Mouse (Mus musculus) midbrain, embryonic 15.5 days (tissue): ENCODE data around the gene Ccdc87. TPM values are rescaled to one million over a fixed set of nuclear protein-coding genes. Genes with fewer than 3 reads are reported as not detected.
"Not testable (repeated sequence)": the region's sequence is repeated elsewhere in the genome, so short reads cannot be mapped to it uniquely, and the experiment has no call there.

Experiments used
- ATAC-seq: fragments of 200-750 bp; cut with Nextera tagmentation; replicated peaks from 2 replicates; pipeline ENCODE4 v1.8.0; 2017; ENCODE audit warnings: moderate TSS enrichment
- H3K27ac ChIP-seq: fragments of 300-500 bp; sonication (generic); 2 replicates; pipeline ENCODE4 v1.5.1; 2015; ENCODE audit warnings: mild to moderate bottlenecking, inconsistent platforms
- H3K27me3 ChIP-seq: fragments of 300-500 bp; sonication (generic); replicated peaks from 2 replicates; pipeline ENCODE4 v1.6.1; 2015; ENCODE audit warnings: inconsistent platforms
- H3K36me3 ChIP-seq: fragments of 300-500 bp; sonication (generic); replicated peaks from 2 replicates; pipeline ENCODE4 v1.6.1; 2015; ENCODE audit warnings: inconsistent platforms
- H3K4me1 ChIP-seq: fragments of 300-500 bp; sonication (generic); 2 replicates; pipeline ENCODE4 v1.6.1; 2015; ENCODE audit warnings: inconsistent platforms
- H3K4me2 ChIP-seq: fragments of 300-500 bp; sonication (generic); 2 replicates; pipeline ENCODE4 v1.6.1; 2015; ENCODE audit warnings: inconsistent platforms, mild to moderate bottlenecking, moderate library complexity
- H3K4me3 ChIP-seq: fragments of 300-500 bp; sonication (generic); 2 replicates; pipeline ENCODE4 v1.5.1; 2015; ENCODE audit warnings: mild to moderate bottlenecking, inconsistent platforms
- H3K9ac ChIP-seq: fragments of 300-500 bp; sonication (generic); 2 replicates; pipeline ENCODE4 v1.6.1; 2015; ENCODE audit warnings: mild to moderate bottlenecking, inconsistent platforms
- H3K9me3 ChIP-seq: fragments of 300-500 bp; sonication (generic); 2 replicates; pipeline ENCODE4 v1.6.1; 2016; ENCODE audit warnings: inconsistent platforms
- WGBS: fragments of 180-500 bp; shearing (Covaris S2); methylation state at CpG from one replicate; pipeline ENCODE4 v1.1.7; 2015; ENCODE audit warnings: mixed read lengths; 5-methylcytosine and 5-hydroxymethylcytosine counted together
- polyA plus RNA-seq: library from polyadenylated mRNA; unstranded; fragments of >200 nt; fragmentation: Nextera tagmentation; extraction: Ambion mirVana; gene quantifications from 2 replicates; pipeline ENCODE4 v1.2.1, GENCODE M21; 2015

Ccdc87 gene
- polyA plus RNA-seq, 1 experiment from 2014 or later: 0.74 TPM

DNA sequence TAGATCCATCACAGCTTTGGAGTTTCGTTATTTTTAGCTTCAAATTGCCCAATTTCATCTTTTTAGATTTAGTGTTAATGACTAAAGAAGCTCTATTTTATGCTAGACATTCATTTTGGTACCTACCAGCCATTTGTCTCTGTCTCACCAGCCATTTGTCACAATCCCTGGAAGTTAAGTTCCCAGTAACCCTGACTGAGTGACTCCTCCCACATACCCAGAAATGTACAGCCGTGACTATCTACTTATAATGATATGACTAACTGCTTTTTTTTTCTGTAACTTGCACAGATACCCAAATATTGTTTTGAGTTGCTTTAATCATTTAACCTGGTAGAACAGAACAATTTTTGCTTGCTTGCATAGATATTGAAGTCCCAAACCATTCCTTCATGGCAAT is 6.7 kb downstream of the Ccdc87 start:
- no peak overlapping the region for H3K9ac ChIP-seq
- H3K4me2 ChIP-seq: no peak overlapping the region
- H3K4me1 ChIP-seq: no peaks in the 10 kb centered on the region
- no peak overlapping the region for H3K27ac ChIP-seq
- peaks cover 15% of the 10 kb centered on the region for H3K27me3 ChIP-seq
- H3K9me3 ChIP-seq: no peaks in the 10 kb centered on the region
- 72% methylated on average over 2 of the region's 2 CpGs for WGBS
- H3K4me3 ChIP-seq: no peak overlapping the region
- no peak for ATAC-seq
- H3K36me3 ChIP-seq: no peaks in the 10 kb centered on the region

DNA sequence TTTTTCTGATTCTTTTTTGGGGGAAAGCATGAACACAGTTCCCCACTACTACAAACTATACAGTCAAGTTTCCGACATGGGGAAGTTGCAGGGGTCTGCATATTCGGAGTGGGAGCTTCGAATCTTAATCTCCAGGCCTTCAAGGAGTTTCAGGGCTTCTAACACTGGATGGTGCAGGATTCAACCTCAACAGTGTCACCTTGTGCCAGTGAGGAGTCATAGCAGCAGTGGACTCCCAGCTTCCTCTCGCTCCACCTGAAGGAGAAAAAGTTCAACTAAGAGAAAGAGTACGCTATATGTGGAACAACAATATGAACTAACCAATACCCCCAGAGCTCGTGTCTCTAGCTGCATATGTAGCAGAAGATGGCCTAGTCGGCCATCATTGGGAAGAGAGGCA is 8.3 kb downstream of the Ccdc87 start:
- no peaks in the 10 kb centered on the region for H3K4me1 ChIP-seq
- no peak overlapping the region for H3K4me2 ChIP-seq
- H3K9me3 ChIP-seq: no peaks in the 10 kb centered on the region
- H3K36me3 ChIP-seq: no peaks in the 10 kb centered on the region
- H3K9ac ChIP-seq: no peak overlapping the region
- H3K27ac ChIP-seq: no peak overlapping the region
- no peak for ATAC-seq
- WGBS: 39% methylated on average over 7 of the region's 7 CpGs
- no peak overlapping the region for H3K4me3 ChIP-seq
- H3K27me3 ChIP-seq: no peaks in the 10 kb centered on the region

DNA sequence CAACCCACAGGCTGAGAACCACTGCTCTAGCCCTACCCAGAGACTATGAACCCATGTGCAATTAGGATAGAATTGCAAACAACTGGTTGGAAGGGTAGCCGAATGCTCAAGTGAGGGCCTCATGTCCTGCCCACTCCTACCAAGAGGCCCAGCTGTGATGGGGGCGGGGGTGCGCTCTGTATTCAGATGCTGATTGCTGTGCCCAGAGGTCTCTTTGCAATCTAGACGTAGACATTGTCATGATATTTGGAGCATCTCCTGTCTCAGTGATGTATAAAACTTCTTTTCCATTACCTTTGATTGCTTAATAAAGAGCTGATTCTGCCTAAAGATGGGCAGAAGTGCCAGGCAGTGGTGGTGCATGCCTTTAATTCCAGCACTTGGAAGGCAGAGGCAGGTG is 10.6 kb downstream of the Ccdc87 start:
- Histone ChIP-seq H3K27ac (no peak overlapping the region), H3K4me1 (peaks cover 5% of the 10 kb centered on the region), H3K4me2 (no peak overlapping the region), H3K27me3 (no peaks in the 10 kb centered on the region), H3K9me3 (no peaks in the 10 kb centered on the region), H3K4me3 (no peak overlapping the region), H3K9ac (no peak overlapping the region), H3K36me3 (no peaks in the 10 kb centered on the region)
- ATAC-seq: no peak
- WGBS: 55% methylated on average over 4 of the region's 4 CpGs

DNA sequence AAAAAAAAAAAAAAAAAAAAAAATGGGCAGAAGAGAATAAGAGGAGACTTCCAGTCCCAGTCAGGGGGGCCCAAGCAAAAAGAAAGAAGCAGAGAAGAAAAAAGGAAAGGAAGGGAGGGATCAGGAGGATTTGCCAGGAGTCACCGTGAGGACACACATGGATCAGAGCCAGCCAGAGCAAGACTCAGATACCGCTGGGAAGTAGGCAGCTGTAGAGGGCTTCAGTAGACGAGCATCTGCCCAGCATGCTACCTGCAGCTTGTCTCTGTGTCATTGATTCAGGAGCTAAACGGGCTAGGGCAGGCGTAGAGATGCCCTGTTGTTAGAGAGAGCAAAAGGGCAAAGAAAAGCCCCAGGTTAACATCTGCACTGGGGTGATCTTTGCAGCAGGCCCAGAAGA is 11.1 kb downstream of the Ccdc87 start:
- Histone ChIP-seq H3K4me3 (no peak overlapping the region), H3K9me3 (no peaks in the 10 kb centered on the region), H3K27me3 (no peaks in the 10 kb centered on the region), H3K4me2 (no peak overlapping the region), H3K27ac (no peak overlapping the region), H3K9ac (no peak overlapping the region), H3K4me1 (peaks cover 5% of the 10 kb centered on the region), H3K36me3 (no peaks in the 10 kb centered on the region)
- ATAC-seq: no peak
- 32% methylated on average over 5 of the region's 5 CpGs for WGBS

DNA sequence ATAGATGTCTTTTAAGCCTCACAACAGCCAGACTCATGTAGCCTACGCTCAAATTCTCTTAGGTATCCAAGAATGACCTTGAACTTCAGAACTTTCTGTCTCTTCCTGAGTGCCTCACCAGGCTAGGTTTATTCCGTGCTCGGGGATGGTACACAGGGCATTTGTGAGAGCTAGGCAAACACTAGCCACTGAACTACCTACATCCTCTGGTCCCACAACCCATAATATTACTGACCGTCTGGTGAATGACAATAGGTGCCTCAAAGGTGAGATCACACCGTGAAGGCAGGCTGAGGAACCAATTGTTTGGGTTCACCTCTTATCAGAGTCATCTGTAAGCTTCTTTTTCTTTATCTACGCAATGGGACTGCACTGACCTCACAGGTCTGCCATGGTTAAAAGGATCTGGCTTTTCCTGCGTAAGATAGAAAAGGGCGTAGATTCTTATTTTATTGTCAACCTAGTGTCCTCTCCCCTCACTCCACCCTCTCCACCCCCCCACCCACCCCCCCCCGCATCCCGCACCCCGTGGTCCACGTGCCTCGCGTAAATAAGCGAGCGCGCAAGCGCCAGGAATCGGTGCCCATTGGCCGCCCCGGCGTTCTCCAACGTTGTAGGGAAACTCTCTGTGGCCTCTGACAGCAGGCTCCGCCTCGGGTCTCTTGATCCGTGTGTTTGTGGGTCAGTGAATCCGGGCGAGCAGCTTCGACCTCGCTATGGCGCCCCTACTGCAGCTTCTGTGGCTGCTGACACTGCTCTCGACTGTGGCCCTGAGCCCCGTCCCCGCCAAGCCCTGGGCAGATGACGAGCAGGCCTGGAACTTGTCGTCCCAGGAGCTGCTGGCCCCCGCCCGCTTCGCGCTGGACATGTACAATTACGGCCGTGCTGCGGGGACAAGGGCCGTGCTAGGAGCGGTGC is 15.6 kb downstream of the Ccdc87 start, which contains the start of gene Ctsf:
Gene Ctsf (plus strand): TSS at position 579 of the 918 bp plus-strand sequence.
- WGBS: 3% methylated on average over 45 of the region's 45 CpGs
- Histone ChIP-seq H3K4me3 (peak within 1 kb of the TSS; percentile 61), H3K4me2 (peak within 1 kb of the TSS; percentile 95), H3K4me1 (peaks cover 16% of the 10 kb centered on the region), H3K36me3 (no peaks in the 10 kb centered on the region), H3K9ac (peak within 1 kb of the TSS; percentile 77), H3K9me3 (no peaks in the 10 kb centered on the region), H3K27me3 (no peaks in the 10 kb centered on the region), H3K27ac (peak within 1 kb of the TSS; percentile 61)
- ATAC-seq: peak; percentile 93

DNA sequence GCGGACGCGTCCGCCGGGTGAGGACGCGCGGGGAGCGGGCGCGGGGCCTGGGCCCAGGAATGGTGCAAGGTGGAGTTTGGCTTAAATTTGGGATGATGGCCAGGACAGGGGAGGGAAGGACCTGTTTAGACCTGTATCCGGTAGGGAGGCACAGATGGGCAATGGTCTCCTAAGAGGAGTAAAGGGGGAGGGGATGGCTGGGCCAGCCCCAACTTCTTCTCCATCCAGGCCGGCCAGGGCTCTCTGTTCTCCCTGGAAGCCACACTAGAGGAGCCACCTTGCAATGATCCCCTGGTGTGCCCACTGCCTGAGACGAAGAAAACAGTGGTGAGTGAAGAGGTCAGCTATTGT is 16.3 kb downstream of the Ccdc87 start:
- Histone ChIP-seq H3K4me2 (peak overlapping the region; percentile 95), H3K27me3 (no peaks in the 10 kb centered on the region), H3K4me3 (peak overlapping the region; percentile 61), H3K4me1 (peaks cover 16% of the 10 kb centered on the region), H3K9ac (peak overlapping the region; percentile 77), H3K9me3 (no peaks in the 10 kb centered on the region), H3K27ac (peak overlapping the region; percentile 61), H3K36me3 (0 out of 2 replicates have a peak, but pooled peaks cover 4% of the 10 kb centered on the region)
- WGBS: under 1% methylated on average over 14 of the region's 14 CpGs
- peak; percentile 67; the same call in 1 of the 2 replicates for ATAC-seq

DNA sequence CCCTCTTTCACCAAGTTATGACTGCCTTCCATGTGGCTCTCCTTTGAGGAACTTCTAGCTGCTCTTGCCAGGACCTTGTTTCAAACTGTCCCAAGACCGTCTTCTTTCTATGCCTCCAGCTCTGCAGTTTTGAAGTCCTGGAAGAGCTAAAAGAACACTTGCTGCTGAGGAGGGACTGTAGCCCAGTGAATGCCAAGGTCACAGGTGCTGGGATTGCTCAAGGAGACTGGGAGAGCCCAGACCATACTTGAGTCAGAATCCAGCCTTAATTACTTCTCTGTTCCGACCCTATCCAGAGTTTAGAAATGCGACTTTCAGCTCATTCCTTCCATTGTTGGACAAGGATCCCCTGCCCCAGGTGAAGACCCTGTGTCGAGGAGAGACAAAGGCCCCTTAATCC is 16.8 kb downstream of the Ccdc87 start:
- 53% methylated on average over 4 of the region's 4 CpGs for WGBS
- ATAC-seq: no peak
- 0 out of 2 replicates have a peak, but pooled peaks cover 7% of the 10 kb centered on the region for H3K36me3 ChIP-seq
- peaks cover 16% of the 10 kb centered on the region for H3K4me1 ChIP-seq
- H3K27me3 ChIP-seq: no peaks in the 10 kb centered on the region
- no peaks in the 10 kb centered on the region for H3K9me3 ChIP-seq
- peak overlapping the region; percentile 95 for H3K4me2 ChIP-seq
- peak overlapping the region; percentile 77; the same call in 1 of the 2 replicates for H3K9ac ChIP-seq
- peak overlapping the region; percentile 61 for H3K4me3 ChIP-seq
- H3K27ac ChIP-seq: no peak overlapping the region

DNA sequence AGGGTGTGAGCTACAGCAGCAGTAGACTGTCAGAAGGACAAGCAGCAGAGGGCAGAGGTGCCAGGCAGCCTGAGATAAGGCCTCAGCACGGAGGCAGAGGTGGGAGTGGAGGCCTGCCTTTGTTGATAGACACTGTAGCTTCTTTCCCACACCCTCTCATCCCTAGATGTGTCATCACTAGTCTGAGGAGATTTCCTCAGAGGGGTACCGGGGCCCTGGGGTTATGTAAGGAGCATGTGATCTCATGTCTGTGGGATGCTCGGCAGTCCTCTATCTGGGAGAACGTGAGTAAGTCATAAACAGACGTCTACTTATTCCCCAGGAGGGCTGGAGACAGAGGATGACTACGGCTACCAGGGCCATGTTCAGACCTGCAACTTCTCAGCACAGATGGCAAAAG is 19.9 kb downstream of the Ccdc87 start:
- no peak for ATAC-seq
- 79% methylated on average over 6 of the region's 6 CpGs for WGBS
- no peak overlapping the region for H3K9ac ChIP-seq

DNA sequence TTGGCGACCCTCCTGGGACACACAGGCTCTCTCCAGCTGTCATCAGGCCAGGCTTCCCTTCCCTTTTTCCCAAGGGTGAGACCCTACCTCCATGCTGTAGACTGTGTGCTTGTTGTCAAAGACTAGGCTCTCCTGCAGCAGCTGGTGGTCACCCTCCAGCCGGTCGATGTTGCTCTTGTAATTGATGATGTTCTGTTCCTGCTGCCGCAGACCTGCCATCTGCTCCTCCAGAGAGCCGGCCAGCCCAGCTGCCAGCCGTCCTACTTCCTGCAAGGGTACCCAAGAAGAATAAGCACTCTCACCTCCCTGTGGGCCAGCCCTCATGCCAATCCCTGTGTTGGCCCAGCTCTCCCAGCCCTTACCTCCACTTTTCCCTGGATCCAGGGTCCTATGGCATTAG is 23.9 kb downstream of the Ccdc87 start:
- Histone ChIP-seq H3K27ac (no peak overlapping the region), H3K9ac (no peak overlapping the region), H3K4me2 (no peak overlapping the region), H3K27me3 (0 out of 2 replicates have a peak, but pooled peaks cover 3% of the 10 kb centered on the region), H3K36me3 (0 out of 2 replicates have a peak, but pooled peaks cover 7% of the 10 kb centered on the region), H3K4me3 (no peak overlapping the region), H3K4me1 (no peaks in the 10 kb centered on the region), H3K9me3 (no peaks in the 10 kb centered on the region)
- no peak for ATAC-seq
- 73% methylated on average over 6 of the region's 6 CpGs for WGBS

More for the DNA sequence above, 19.9 kb downstream of the Ccdc87 start:
- no peak overlapping the region for H3K27ac ChIP-seq
- no peaks in the 10 kb centered on the region for H3K9me3 ChIP-seq
- 0 out of 2 replicates have a peak, but pooled peaks cover 7% of the 10 kb centered on the region for H3K36me3 ChIP-seq
- peaks cover 16% of the 10 kb centered on the region for H3K4me1 ChIP-seq
- no peak overlapping the region for H3K4me2 ChIP-seq
- H3K27me3 ChIP-seq: no peaks in the 10 kb centered on the region
- H3K4me3 ChIP-seq: no peak overlapping the region

DNA sequence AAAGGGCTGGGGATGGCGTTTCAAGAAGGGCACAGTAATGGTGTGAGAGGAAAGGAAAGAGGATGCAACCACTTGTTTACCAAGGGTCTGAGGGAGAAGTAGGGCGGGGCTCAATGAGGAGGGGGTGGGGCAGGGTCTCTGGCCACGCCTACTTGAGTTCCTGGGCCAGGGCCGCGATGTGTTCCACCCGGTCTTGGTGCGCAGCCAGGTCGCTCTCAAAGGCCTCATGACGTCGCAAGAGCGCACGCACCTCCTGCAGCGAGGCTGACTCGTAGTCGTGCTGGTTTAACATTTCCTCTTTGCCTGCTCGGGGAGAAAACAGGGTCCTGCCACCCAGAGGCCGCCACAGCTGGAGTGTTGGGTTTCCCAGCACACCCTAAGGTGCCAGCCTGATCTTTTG is 26.0 kb downstream of the Ccdc87 start:
- H3K9me3 ChIP-seq: no peaks in the 10 kb centered on the region

DNA sequence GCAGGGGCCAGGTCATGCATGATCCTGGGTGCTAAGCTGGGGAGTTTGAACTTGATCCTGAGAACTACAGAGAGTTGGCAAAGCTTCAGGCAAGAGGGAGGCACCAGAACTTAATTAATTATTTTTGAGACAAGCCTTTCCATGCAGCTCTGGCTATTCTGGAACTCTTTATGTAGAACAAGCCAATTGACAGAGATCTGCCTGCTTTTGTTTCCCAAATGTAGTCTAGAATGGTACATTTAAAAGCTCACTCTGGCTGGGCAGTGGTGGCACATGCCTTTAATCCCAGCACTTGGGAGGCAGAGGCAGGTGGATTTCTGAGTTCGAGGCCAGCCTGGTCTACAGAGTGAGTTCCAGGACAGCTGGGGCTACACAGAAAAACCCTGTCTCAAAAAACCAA is 35.4 kb downstream of the Ccdc87 start:
- H3K4me2 ChIP-seq, H3K27ac ChIP-seq, H3K9ac ChIP-seq, ATAC-seq, H3K27me3 ChIP-seq, H3K4me3 ChIP-seq, H3K36me3 ChIP-seq, H3K9me3 ChIP-seq: not testable (repeated sequence)
- H3K4me1 ChIP-seq: peaks cover 14% of the 10 kb centered on the region
- WGBS: 83% methylated on average over 1 of the region's 1 CpGs

More for the DNA sequence above, 26.0 kb downstream of the Ccdc87 start:
- no peak overlapping the region for H3K4me3 ChIP-seq
- H3K4me2 ChIP-seq: peak overlapping the region; percentile 20; the same call in 1 of the 2 replicates
- H3K4me1 ChIP-seq: no peaks in the 10 kb centered on the region
- H3K36me3 ChIP-seq: 0 out of 2 replicates have a peak, but pooled peaks cover 6% of the 10 kb centered on the region
- WGBS: 6% methylated on average over 17 of the region's 17 CpGs
- no peak for ATAC-seq
- H3K27me3 ChIP-seq: 0 out of 2 replicates have a peak, but pooled peaks cover 3% of the 10 kb centered on the region
- no peak overlapping the region for H3K27ac ChIP-seq
- no peak overlapping the region for H3K9ac ChIP-seq

DNA sequence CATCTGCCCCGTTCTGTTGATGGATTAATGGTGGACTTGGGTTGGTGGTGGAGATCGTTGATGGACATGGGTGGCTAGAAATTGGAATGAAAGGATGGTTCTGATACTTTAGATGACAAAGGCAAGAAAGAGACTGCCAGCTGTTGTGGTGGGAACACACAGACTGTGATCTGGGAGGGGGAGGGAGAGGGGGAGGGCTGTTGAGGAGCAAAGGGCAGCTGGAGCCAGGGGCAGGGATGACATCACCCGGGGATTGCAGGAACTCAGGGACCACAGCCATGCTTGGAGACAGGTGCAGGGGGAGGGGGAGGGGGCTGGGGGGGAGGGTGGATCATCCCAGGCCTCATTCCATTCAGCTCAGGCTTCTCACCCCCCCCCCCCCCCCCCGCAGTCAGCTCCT is 37.1 kb downstream of the Ccdc87 start:
- Histone ChIP-seq H3K4me3 (no peak overlapping the region), H3K9me3 (no peaks in the 10 kb centered on the region), H3K4me1 (peaks cover 16% of the 10 kb centered on the region), H3K9ac (no peak overlapping the region), H3K27me3 (no peaks in the 10 kb centered on the region), H3K36me3 (no peaks in the 10 kb centered on the region), H3K27ac (no peak overlapping the region), H3K4me2 (no peak overlapping the region)
- 64% methylated on average over 3 of the region's 4 CpGs for WGBS
- no peak for ATAC-seq
